Mouse (Mus musculus): ENCODE results near the gene Bag3. TPM values are rescaled to one million over a fixed set of nuclear protein-coding genes. Genes with fewer than 3 reads are reported as not detected.

Bag3 gene
- total RNA-seq (2021) (100 to 1,000 TPM; 259 to 296 TPM), polyA plus RNA-seq (2012; rRNA removed) (133 and 148 TPM in 2 replicates)
- long read RNA-seq, transcript Bag3-201 (4 exons, 2,562 nt) = major isoform, 149 of 282 reads
- long read RNA-seq, partial matches to known transcripts = 128 of 282 reads
- long read RNA-seq, other reads (novel, unspliced or antisense) = 5 of 282 reads

GRCm38 (mm10) chr7:128523349-128523961 is at the start of gene Bag3:
TSS of gene Bag3 (plus strand) at chr7:128523616.
- H3K79me2 ChIP-seq (replicated peaks; ENCODE audit: control insufficient read depth, insufficient read depth, low read length) = peaks cover 2% of the 10 kb centered on the region; the same call in 1 of the 2 replicates
- peak within 1 kb of the TSS; percentile 100 for H3K27ac ChIP-seq
- intact Hi-C loops (cut with DNase I) = loop anchor here (1.0 to 5.0 kb wide), 4 partner anchors 18 to 89 kb away; partner anchors contain the start of genes Inpp5f and Tial1
- no peaks in the 10 kb centered on the region for H3K27me3 ChIP-seq (ENCODE audit: control insufficient read depth, insufficient read depth, low read length)
- H3K9ac ChIP-seq (ENCODE audit: low read depth, low read length) = peak within 1 kb of the TSS; percentile 94
- DNase-seq = peak; percentile 98
- H3K4me1 ChIP-seq (ENCODE audit: control insufficient read depth, insufficient read depth, low read length) = peaks cover 4% of the 10 kb centered on the region
- H3K4me3 ChIP-seq = peak within 1 kb of the TSS; percentile 98
- WGBS = under 1% methylated on average over 46 of the region's 46 CpGs
- no peaks in the 10 kb centered on the region; the same call in 1 of the 2 replicates for H3K36me3 ChIP-seq (ENCODE audit: control insufficient read depth, insufficient read depth, low read length)
- TF ChIP-seq CTCF (IDR thresholded peaks at IDR 0.05) = peak; percentile 38
- peak; percentile 96 for TF ChIP-seq EP300 (IDR thresholded peaks at IDR 0.05; ENCODE audit: insufficient read depth, low read depth, low read length)
- peak; percentile 96 for TF ChIP-seq POLR2A (IDR thresholded peaks at IDR 0.05; ENCODE audit: insufficient read depth, low read depth, low read length)

- TF ChIP-seq CTCF (IDR thresholded peaks at IDR 0.05) (peak; percentile 84), POLR2A (IDR thresholded peaks at IDR 0.05; ENCODE audit: insufficient read depth, low read depth, low read length) (no peak), EP300 (IDR thresholded peaks at IDR 0.05; ENCODE audit: insufficient read depth, low read depth, low read length) (peak; percentile 79)
- Histone ChIP-seq H3K36me3 (ENCODE audit: control insufficient read depth, insufficient read depth, low read length) (no peaks in the 10 kb centered on the region), H3K4me1 (ENCODE audit: control insufficient read depth, insufficient read depth, low read length) (no peaks in the 10 kb centered on the region), H3K9ac (ENCODE audit: low read depth, low read length) (no peak overlapping the region), H3K4me3 (peak overlapping the region; percentile 32; the same call in 1 of the 2 replicates), H3K79me2 (replicated peaks; ENCODE audit: control insufficient read depth, insufficient read depth, low read length) (no peaks in the 10 kb centered on the region), H3K27me3 (ENCODE audit: control insufficient read depth, insufficient read depth, low read length) (no peaks in the 10 kb centered on the region), H3K27ac (no peak overlapping the region)
- DNase-seq = peak; percentile 78 to 81
- intact Hi-C loops (cut with DNase I) = loop anchor here (1.0 to 2.0 kb wide), 4 partner anchors 48 to 231 kb away; partner anchors contain the start of gene Bag3
- 23% methylated on average over 10 of the region's 10 CpGs for WGBS
Observed at GRCm38 (mm10) chr7:128474322-128474721, 49.1 kb upstream of the Bag3 start.

DNA sequence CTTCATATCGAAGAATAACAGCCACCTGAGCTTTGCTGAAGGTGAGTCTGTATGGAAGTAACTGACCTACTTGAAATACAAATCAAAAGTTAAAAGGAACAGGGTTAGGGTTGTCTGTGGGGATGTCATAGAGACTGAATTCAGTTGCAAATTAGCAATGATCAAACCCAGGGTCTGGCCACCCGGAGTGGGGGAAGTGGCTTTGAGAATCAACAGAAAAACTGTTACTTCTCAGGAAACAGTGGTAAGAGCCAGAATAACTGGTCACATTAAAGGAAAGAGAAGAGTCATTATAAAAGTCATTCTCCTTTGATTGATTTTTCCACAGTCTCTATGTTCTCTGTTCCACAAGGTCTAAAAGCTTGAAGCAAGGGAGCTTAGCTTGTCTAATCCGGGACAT is 34.4 kb upstream of the Bag3 start:
- intact Hi-C loops (cut with DNase I) = no loop called here
- no peak for TF ChIP-seq POLR2A (IDR thresholded peaks at IDR 0.05; ENCODE audit: insufficient read depth, low read depth, low read length)
- no peak for TF ChIP-seq EP300 (IDR thresholded peaks at IDR 0.05; ENCODE audit: insufficient read depth, low read depth, low read length)
- TF ChIP-seq CTCF (IDR thresholded peaks at IDR 0.05) = no peak
- H3K9ac ChIP-seq (ENCODE audit: low read depth, low read length) = no peak overlapping the region
- H3K27me3 ChIP-seq (ENCODE audit: control insufficient read depth, insufficient read depth, low read length) = no peaks in the 10 kb centered on the region
- no peaks in the 10 kb centered on the region for H3K36me3 ChIP-seq (ENCODE audit: control insufficient read depth, insufficient read depth, low read length)
- no peak overlapping the region for H3K4me3 ChIP-seq
- no peaks in the 10 kb centered on the region for H3K4me1 ChIP-seq (ENCODE audit: control insufficient read depth, insufficient read depth, low read length)
- no peak for DNase-seq
- WGBS = 99% methylated on average over 3 of the region's 3 CpGs
- H3K79me2 ChIP-seq (replicated peaks; ENCODE audit: control insufficient read depth, insufficient read depth, low read length) = no peaks in the 10 kb centered on the region
- H3K27ac ChIP-seq = no peak overlapping the region

GRCm38 (mm10) chr7:128494546-128494945 is 28.9 kb upstream of the Bag3 start:
- H3K27ac ChIP-seq = no peak overlapping the region
- TF ChIP-seq CTCF (IDR thresholded peaks at IDR 0.05) (no peak), EP300 (IDR thresholded peaks at IDR 0.05; ENCODE audit: insufficient read depth, low read depth, low read length) (no peak), POLR2A (IDR thresholded peaks at IDR 0.05; ENCODE audit: insufficient read depth, low read depth, low read length) (no peak)

DNA sequence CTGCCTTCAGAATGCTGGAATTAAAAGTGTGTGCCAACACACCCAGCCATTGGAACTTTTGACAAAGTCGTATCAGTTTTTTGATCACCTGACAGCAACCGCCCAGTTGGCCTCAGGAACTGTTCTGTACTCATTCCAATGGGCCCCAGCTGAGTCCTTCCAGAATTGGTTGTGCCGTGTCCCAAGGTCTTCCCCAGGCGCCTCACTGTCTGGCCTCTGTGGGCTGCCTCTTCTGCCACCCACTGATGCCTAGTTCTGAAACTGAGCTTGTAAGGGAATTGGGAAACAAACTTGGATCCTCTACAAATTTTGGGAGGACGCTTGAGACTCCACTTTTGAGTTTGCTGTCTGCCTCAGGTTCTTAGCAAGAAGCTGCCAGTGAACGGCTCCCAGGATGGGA is 23.6 kb upstream of the Bag3 start:
- Histone ChIP-seq H3K79me2 (replicated peaks; ENCODE audit: control insufficient read depth, insufficient read depth, low read length) (no peaks in the 10 kb centered on the region), H3K27me3 (ENCODE audit: control insufficient read depth, insufficient read depth, low read length) (no peaks in the 10 kb centered on the region), H3K36me3 (ENCODE audit: control insufficient read depth, insufficient read depth, low read length) (no peaks in the 10 kb centered on the region), H3K27ac (peak overlapping the region; percentile 57), H3K4me3 (no peak overlapping the region), H3K9ac (ENCODE audit: low read depth, low read length) (no peak overlapping the region), H3K4me1 (ENCODE audit: control insufficient read depth, insufficient read depth, low read length) (peaks cover 1% of the 10 kb centered on the region; the same call in 1 of the 2 replicates)
- DNase-seq = peak in 1 of 2 experiments; percentile 55
- intact Hi-C loops (cut with DNase I) = no loop called here
- WGBS = 53% methylated on average over 6 of the region's 6 CpGs
- TF ChIP-seq POLR2A (IDR thresholded peaks at IDR 0.05; ENCODE audit: insufficient read depth, low read depth, low read length) (no peak), CTCF (IDR thresholded peaks at IDR 0.05) (no peak), EP300 (IDR thresholded peaks at IDR 0.05; ENCODE audit: insufficient read depth, low read depth, low read length) (no peak)

More at GRCm38 (mm10) chr7:128494546-128494945, 28.9 kb upstream of the Bag3 start:
- WGBS = 81% methylated on average over 5 of the region's 5 CpGs
- no peaks in the 10 kb centered on the region for H3K36me3 ChIP-seq (ENCODE audit: control insufficient read depth, insufficient read depth, low read length)
- no peaks in the 10 kb centered on the region for H3K27me3 ChIP-seq (ENCODE audit: control insufficient read depth, insufficient read depth, low read length)
- intact Hi-C loops (cut with DNase I) = no loop called here
- no peak overlapping the region for H3K4me3 ChIP-seq
- H3K4me1 ChIP-seq (ENCODE audit: control insufficient read depth, insufficient read depth, low read length) = no peaks in the 10 kb centered on the region
- H3K79me2 ChIP-seq (replicated peaks; ENCODE audit: control insufficient read depth, insufficient read depth, low read length) = no peaks in the 10 kb centered on the region
- no peak overlapping the region for H3K9ac ChIP-seq (ENCODE audit: low read depth, low read length)
- no peak for DNase-seq

- Histone ChIP-seq H3K36me3 (ENCODE audit: control insufficient read depth, insufficient read depth, low read length) (no peaks in the 10 kb centered on the region), H3K27ac (no peak overlapping the region), H3K4me3 (no peak overlapping the region), H3K79me2 (replicated peaks; ENCODE audit: control insufficient read depth, insufficient read depth, low read length) (no peaks in the 10 kb centered on the region), H3K4me1 (ENCODE audit: control insufficient read depth, insufficient read depth, low read length) (peaks cover 1% of the 10 kb centered on the region; the same call in 1 of the 2 replicates), H3K9ac (ENCODE audit: low read depth, low read length) (no peak overlapping the region), H3K27me3 (ENCODE audit: control insufficient read depth, insufficient read depth, low read length) (no peaks in the 10 kb centered on the region)
- 86% methylated on average over 6 of the region's 6 CpGs for WGBS
- DNase-seq = no peak
- intact Hi-C loops (cut with DNase I) = no loop called here
- TF ChIP-seq POLR2A (IDR thresholded peaks at IDR 0.05; ENCODE audit: insufficient read depth, low read depth, low read length) (no peak), EP300 (IDR thresholded peaks at IDR 0.05; ENCODE audit: insufficient read depth, low read depth, low read length) (no peak), CTCF (IDR thresholded peaks at IDR 0.05) (no peak)
Observed at GRCm38 (mm10) chr7:128504091-128504490, 19.3 kb upstream of the Bag3 start.
